Mouse (Mus musculus) kidney, embryonic 14.5 days (tissue): ENCODE measurements around the gene Kif9. TPM values are rescaled to one million over a fixed set of nuclear protein-coding genes. Genes with fewer than 3 reads are reported as not detected.

ENCODE experiments used
- polyA plus RNA-seq: library from polyadenylated mRNA; unstranded; fragments of >200 nt; fragmentation: Nextera tagmentation; extraction: Ambion mirVana; gene quantifications from 2 replicates; pipeline ENCODE4 v1.2.1, GENCODE M21; 2014

Kif9 gene
- polyA plus RNA-seq, 1 experiment from 2014 or later, result 1.2 TPM

Other genes with a start within 250 kb of the Kif9 start
- gene Cspg5, start 233.2 kb upstream of the Kif9 start, polyA plus RNA-seq, result 0.76 and 1.4 TPM in 2 replicates
- 32.3 and 33.8 TPM in 2 replicates for gene Elp6, start 171.8 kb upstream of the Kif9 start, polyA plus RNA-seq
- gene Scap, start 143.7 kb upstream of the Kif9 start, polyA plus RNA-seq, result 33.0 and 37.5 TPM in 2 replicates
- gene Ptpn23, start 68.7 kb upstream of the Kif9 start, polyA plus RNA-seq, result 16.1 and 18.6 TPM in 2 replicates
- gene Ngp, start 57.2 kb upstream of the Kif9 start, polyA plus RNA-seq, result not detected in 2 replicates
- gene Klhl18, start 264 bp upstream of the Kif9 start, polyA plus RNA-seq, result 5.1 and 10.5 TPM in 2 replicates
- 46.5 and 55.9 TPM in 2 replicates for gene Setd2, start 55.6 kb downstream of the Kif9 start, polyA plus RNA-seq
- 23.6 and 64.4 TPM in 2 replicates for gene Nradd, start 147.5 kb downstream of the Kif9 start, polyA plus RNA-seq
- gene Nbeal2, start 177.2 kb downstream of the Kif9 start, polyA plus RNA-seq, result 2.6 and 4.8 TPM in 2 replicates
- gene Ccdc12, start 179.5 kb downstream of the Kif9 start, polyA plus RNA-seq, result 160 and 193 TPM in 2 replicates